Mouse (Mus musculus) forebrain, embryonic 11.5 days (tissue): ENCODE measurements at regions not wholly inside any gene's neighbourhood (a gene's known extent, or its start where the extent isn't known, plus 50 kb on each side); places are given as distances from the start of the nearest gene placed in this dataset.
A peak's percentile ranks its signal among the peaks of the same experiment; 100 is the strongest.

ENCODE experiments used
- ATAC-seq: fragments of 200-750 bp; cut with Nextera tagmentation; replicated peaks from 2 replicates; pipeline ENCODE4 v1.8.0; 2017; ENCODE audit warnings: moderate TSS enrichment; ENCODE audit not compliant: low FRiP score
- DNase-seq: peaks from one replicate; pipeline ENCODE4 v3.0.0-alpha.2; 2017; ENCODE audit warnings: low spot score
- H3K27ac ChIP-seq: fragments of 300-500 bp; sonication (generic); 2 replicates; pipeline ENCODE4 v1.5.1; 2014; ENCODE audit warnings: low read depth, low read length
- H3K27me3 ChIP-seq: fragments of 300-500 bp; sonication (generic); 2 replicates; pipeline ENCODE4 v1.6.1; 2014; ENCODE audit warnings: mild to moderate bottlenecking, low read length, mixed read lengths; ENCODE audit not compliant: control insufficient read depth, insufficient read depth
- H3K36me3 ChIP-seq: fragments of 300-500 bp; sonication (generic); 2 replicates; pipeline ENCODE4 v1.6.1; 2014; ENCODE audit warnings: mild to moderate bottlenecking, low read length, moderate library complexity, mixed read lengths; ENCODE audit not compliant: control insufficient read depth, insufficient read depth
- H3K4me1 ChIP-seq: fragments of 300-500 bp; sonication (generic); replicated peaks from 2 replicates; pipeline ENCODE4 v1.6.1; 2014; ENCODE audit warnings: low read length, mixed read lengths; ENCODE audit not compliant: control insufficient read depth, insufficient read depth
- H3K4me2 ChIP-seq: fragments of 300-500 bp; sonication (generic); 2 replicates; pipeline ENCODE4 v1.6.1; 2014; ENCODE audit warnings: low read depth, mild to moderate bottlenecking, low read length, moderate library complexity, mixed read lengths; ENCODE audit not compliant: severe bottlenecking
- H3K4me3 ChIP-seq: fragments of 300-500 bp; sonication (generic); 2 replicates; pipeline ENCODE4 v1.5.1; 2014; ENCODE audit warnings: low read depth, low read length
- H3K9ac ChIP-seq: fragments of 300-500 bp; sonication (generic); 2 replicates; pipeline ENCODE4 v1.6.1; 2014; ENCODE audit warnings: low read length
- H3K9me3 ChIP-seq: fragments of 300-500 bp; sonication (generic); 2 replicates; pipeline ENCODE4 v1.6.1; 2016; ENCODE audit warnings: low read length, mixed read lengths; ENCODE audit not compliant: control insufficient read depth
- WGBS: fragments of 180-500 bp; shearing (Covaris S2); extraction: QIAGEN DNeasy Blood & Tissue Kit; methylation state at CpG from one replicate; pipeline ENCODE4 v1.1.7; 2014; 5-methylcytosine and 5-hydroxymethylcytosine counted together

DNA sequence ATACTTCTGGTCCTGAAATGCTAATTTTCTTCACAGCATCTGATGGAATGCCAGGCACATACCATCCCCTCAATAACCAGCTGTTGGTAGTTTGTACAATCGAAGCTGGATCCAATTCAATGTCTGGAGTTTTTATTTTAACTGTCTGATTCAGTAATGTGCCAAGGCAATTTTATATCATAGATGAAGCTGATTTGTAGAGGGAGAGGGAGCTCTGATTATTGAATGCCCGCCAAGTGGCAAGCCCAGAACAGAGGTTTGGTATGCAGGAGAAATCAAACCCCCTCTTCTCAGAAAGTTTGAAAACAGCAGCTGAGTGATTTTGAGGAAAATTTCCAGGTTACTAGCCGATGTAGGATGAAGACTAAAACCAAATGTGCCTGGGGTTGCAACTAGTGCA is 218.3 kb upstream of the Clnk start:
- no peaks in the 10 kb centered on the region for H3K36me3 ChIP-seq
- no peak overlapping the region for H3K4me3 ChIP-seq
- no peak overlapping the region for H3K4me2 ChIP-seq
- ATAC-seq, result no peak
- H3K9ac ChIP-seq, result no peak overlapping the region
- no peaks in the 10 kb centered on the region for H3K27me3 ChIP-seq
- H3K27ac ChIP-seq, result no peak overlapping the region
- DNase-seq, result no peak
- 81% methylated on average over 3 of the region's 3 CpGs for WGBS
- no peaks in the 10 kb centered on the region for H3K4me1 ChIP-seq
- no peaks in the 10 kb centered on the region for H3K9me3 ChIP-seq

DNA sequence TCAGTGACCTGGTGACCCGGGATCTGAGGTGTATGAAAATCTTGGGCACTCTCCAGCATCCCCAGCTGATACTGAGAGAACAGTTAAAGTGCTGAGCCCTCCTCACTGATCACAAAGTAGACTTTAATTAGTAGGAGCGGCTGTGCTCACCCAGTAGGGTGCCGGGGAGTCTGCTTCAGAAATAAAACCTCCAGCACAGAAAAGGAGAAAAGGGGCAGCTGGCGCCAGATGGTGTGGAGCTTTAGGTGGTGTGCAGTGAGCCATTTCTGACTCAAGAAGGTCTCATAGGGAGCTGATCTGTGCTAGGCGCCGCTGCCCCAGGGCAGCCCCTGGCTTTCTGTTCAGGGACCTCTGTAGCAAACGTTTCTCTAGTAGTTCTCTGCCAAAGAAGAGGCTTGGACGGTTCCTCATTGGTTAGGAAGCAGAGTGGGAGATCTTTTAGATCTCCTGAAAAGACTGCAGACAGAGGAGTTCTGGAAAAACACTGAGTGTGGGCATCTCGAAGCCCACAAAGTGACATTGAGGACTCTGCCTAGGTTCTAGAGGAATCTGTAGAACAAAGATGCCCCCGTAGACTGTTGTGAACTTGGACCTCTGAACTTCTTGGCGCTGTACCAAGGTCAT is 200.1 kb upstream of the Clnk start:
- ATAC-seq (peak; percentile 84), DNase-seq (peak; percentile 60)
- Histone ChIP-seq H3K4me1 (no peaks in the 10 kb centered on the region), H3K4me2 (no peak overlapping the region), H3K27me3 (no peaks in the 10 kb centered on the region), H3K4me3 (no peak overlapping the region), H3K9me3 (no peaks in the 10 kb centered on the region), H3K36me3 (no peaks in the 10 kb centered on the region), H3K27ac (no peak overlapping the region; the same call in 1 of the 2 replicates), H3K9ac (no peak overlapping the region)
- 27% methylated on average over 11 of the region's 11 CpGs for WGBS

DNA sequence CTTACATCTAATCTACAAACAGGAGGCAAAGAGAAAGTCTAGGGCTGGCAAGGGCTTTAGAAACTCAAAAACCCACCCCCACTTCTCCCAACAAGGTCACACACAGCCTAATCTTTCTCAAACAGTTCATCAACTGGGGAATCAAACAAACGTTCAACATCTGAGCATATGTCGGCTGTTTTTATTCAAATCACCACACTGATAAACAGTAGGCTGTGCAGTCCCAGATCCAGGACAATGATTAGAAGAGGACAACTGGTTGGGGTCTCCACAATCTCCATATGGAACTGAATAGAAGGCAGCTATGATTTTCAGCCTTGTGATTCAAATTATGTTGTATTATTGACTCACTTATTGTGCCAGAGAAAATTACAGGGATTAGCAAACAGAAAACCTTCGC is 193.1 kb upstream of the Clnk start:
- WGBS, result 70% methylated on average over 3 of the region's 3 CpGs
- no peak overlapping the region for H3K9ac ChIP-seq
- no peaks in the 10 kb centered on the region for H3K27me3 ChIP-seq
- no peaks in the 10 kb centered on the region for H3K36me3 ChIP-seq
- no peaks in the 10 kb centered on the region for H3K9me3 ChIP-seq
- no peak overlapping the region for H3K4me2 ChIP-seq
- H3K4me3 ChIP-seq, result no peak overlapping the region
- H3K4me1 ChIP-seq, result no peaks in the 10 kb centered on the region
- ATAC-seq, result no peak
- DNase-seq, result no peak
- H3K27ac ChIP-seq, result no peak overlapping the region

DNA sequence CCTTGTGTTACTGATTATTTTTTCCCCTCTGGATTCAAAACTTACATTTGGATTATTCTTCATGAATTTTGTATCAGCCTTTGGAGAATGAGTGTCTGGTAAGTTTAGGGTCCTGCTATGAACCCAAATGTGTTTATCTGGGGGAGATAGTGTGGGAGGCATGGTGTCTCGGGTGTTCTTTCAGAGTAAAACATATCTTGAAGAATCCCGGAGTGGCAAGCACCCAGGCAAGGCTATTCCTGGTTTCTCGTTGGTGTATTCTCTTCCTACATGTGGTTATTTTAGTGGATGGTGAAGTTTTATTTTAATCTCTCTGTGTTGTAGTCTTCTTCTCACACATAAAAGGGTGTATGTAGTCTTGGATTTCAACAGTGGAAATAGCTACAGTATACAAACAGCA is 186.4 kb upstream of the Clnk start:
- H3K27ac ChIP-seq, result no peak overlapping the region
- H3K27me3 ChIP-seq, result no peaks in the 10 kb centered on the region
- no peaks in the 10 kb centered on the region for H3K4me1 ChIP-seq
- whole genome bisulfite sequencing, result 91% methylated on average over 3 of the region's 3 CpGs
- no peaks in the 10 kb centered on the region for H3K9me3 ChIP-seq
- DNase-seq (no peak), ATAC-seq (no peak)
- no peak overlapping the region for H3K9ac ChIP-seq
- H3K4me3 ChIP-seq, result no peak overlapping the region
- H3K36me3 ChIP-seq, result no peaks in the 10 kb centered on the region
- H3K4me2 ChIP-seq, result no peak overlapping the region

DNA sequence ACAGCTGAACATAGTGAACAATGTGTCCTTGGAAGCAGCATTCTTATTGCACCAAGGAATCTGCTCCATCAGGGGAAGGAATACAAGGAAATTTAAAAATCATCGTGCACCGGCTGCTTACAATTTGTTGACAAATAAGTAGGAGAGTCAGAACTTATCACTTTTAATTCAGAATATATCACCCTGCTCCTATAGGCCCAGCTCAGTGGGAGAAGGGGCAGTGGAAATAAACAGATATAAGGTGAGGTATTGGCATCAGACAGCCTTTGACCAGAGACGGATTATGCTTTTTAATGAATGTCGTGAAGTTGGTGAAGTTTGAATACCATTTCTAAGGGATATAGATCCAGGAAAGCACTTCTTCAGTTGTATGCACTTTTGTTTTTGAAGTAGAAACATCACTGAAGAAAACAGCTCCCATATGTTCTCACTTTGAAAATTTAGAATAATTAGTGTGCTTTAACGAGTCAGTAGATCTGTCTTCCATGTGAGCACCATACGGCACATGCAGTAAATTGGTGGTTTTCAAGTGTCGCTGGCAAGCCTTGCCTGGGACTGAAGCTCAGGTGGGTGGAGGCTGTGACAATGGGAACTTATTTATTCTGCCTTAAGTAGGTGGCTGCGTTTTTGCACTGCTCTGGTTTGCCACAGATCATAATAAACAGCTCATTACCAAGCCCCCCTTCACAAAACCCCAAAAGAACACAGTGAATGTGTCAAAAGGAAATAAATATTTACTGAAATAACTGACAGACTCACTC is 176.1 kb upstream of the Clnk start:
- Histone ChIP-seq H3K27me3 (no peaks in the 10 kb centered on the region), H3K27ac (no peak overlapping the region), H3K4me3 (no peak overlapping the region), H3K4me2 (no peak overlapping the region), H3K9ac (no peak overlapping the region), H3K9me3 (no peaks in the 10 kb centered on the region), H3K4me1 (no peaks in the 10 kb centered on the region), H3K36me3 (no peaks in the 10 kb centered on the region)
- 78% methylated on average over 8 of the region's 8 CpGs for WGBS
- DNase-seq (no peak), ATAC-seq (0 out of 2 replicates have a peak, but pooled peaks have one; percentile 39)

DNA sequence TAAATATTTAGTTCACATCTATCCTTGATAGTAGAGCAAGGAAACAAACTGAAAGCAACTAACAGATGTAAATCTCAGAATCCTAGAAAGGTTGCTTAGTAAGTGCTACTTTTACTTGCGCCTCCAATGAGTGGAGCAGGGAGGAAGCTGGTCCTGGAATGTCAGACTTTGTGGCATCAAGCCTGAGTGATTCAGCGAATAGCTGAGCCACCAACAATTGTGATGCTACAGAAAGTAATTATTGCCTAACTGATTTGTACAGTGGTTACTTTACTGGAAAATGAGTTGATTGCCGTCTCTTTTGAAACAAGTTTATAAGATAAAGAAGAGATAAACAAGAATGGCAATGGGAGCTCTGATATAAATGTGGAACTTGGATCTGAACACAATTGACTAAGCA is 173.9 kb upstream of the Clnk start:
- 88% methylated on average over 3 of the region's 3 CpGs for WGBS
- no peak overlapping the region for H3K4me3 ChIP-seq
- H3K27me3 ChIP-seq, result no peaks in the 10 kb centered on the region
- H3K9me3 ChIP-seq, result no peaks in the 10 kb centered on the region
- DNase-seq (no peak), ATAC-seq (no peak)
- no peaks in the 10 kb centered on the region for H3K36me3 ChIP-seq
- no peak overlapping the region for H3K4me2 ChIP-seq
- no peak overlapping the region for H3K27ac ChIP-seq
- H3K9ac ChIP-seq, result no peak overlapping the region
- no peaks in the 10 kb centered on the region for H3K4me1 ChIP-seq

DNA sequence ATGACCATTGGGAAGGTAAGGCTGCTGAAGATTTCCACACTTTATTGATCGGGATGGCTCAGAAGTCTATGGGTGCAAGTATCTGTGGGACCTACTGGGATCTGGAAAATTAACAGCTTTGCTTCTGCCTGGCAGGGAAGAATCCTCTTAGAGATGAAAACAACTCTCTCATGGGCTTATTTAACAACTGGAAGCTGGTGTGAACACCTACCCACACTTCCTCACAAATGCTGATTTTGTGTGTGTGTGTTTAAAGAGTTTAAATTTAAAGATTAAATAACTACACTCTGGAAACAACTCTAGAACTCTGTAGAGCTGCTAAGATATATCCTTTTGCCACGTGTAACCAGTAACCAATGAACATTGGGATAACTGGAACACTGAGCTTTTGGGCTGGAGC is 172.5 kb upstream of the Clnk start:
- Histone ChIP-seq H3K27me3 (no peaks in the 10 kb centered on the region), H3K4me3 (no peak overlapping the region), H3K9ac (no peak overlapping the region), H3K9me3 (no peaks in the 10 kb centered on the region), H3K4me2 (no peak overlapping the region), H3K36me3 (no peaks in the 10 kb centered on the region), H3K4me1 (no peaks in the 10 kb centered on the region), H3K27ac (no peak overlapping the region)
- 61% methylated on average over 2 of the region's 2 CpGs for WGBS
- DNase-seq (no peak), ATAC-seq (no peak)

DNA sequence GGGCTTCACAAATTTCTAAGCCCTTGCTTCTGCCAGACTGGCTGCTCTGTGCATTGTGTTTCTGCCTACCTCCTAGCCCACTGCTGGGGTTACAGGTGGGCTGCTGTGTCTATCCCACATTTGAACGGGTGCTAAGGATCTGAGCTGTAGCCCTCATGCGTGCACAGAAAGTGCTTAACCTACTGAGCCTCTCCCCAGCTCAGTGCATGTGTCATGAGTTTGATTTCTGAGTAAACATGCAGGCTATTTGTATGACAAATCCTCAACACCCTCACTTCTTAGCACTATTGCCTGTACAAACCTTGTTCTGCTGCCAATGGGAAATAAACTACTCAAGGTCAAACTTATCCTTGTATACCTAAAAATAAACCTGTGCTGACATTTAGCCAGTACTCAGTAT is 163.9 kb upstream of the Clnk start:
- Histone ChIP-seq H3K9me3 (no peaks in the 10 kb centered on the region), H3K4me1 (no peaks in the 10 kb centered on the region), H3K27me3 (no peaks in the 10 kb centered on the region), H3K4me3 (no peak overlapping the region), H3K4me2 (no peak overlapping the region), H3K36me3 (no peaks in the 10 kb centered on the region), H3K9ac (no peak overlapping the region), H3K27ac (no peak overlapping the region)
- WGBS, result 93% methylated on average over 2 of the region's 2 CpGs
- ATAC-seq (no peak), DNase-seq (no peak)

DNA sequence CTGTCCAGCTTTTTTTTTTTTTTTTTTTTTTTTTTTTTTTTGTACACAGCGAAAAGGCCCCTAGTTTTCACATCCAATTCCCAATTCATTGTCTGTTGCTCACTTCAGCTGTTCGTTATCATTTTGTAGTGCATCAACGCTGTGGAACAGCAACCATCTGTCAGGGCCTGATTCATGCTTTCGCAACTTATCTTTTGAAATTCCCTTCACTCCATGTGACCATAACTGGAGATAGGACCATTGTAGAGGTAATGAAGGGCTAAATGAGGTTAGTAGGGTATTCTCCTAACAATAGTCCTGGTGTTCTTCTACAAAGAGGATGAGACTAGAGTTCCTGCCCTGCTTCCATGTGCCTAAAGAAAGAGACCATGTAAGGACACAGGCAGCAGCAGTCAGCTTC is 146.6 kb upstream of the Clnk start:
- H3K9ac ChIP-seq, result no peak overlapping the region
- no peak for ATAC-seq
- WGBS, result 85% methylated on average over 4 of the region's 4 CpGs
- H3K27me3 ChIP-seq, result no peaks in the 10 kb centered on the region
- H3K27ac ChIP-seq, result no peak overlapping the region
- H3K4me1 ChIP-seq, result no peaks in the 10 kb centered on the region
- no peak for DNase-seq
- H3K36me3 ChIP-seq, result no peaks in the 10 kb centered on the region
- H3K4me3 ChIP-seq, result no peak overlapping the region
- H3K4me2 ChIP-seq, result no peak overlapping the region
- no peaks in the 10 kb centered on the region for H3K9me3 ChIP-seq
